Mouse (Mus musculus) cerebellum, postnatal 10 days (tissue): ENCODE data around the gene Eci1.

Experiments
- DNase-seq, 2 experiments: peaks; one replicate each; pipeline ENCODE4 v3.0.0; 2021; ENCODE audit warnings: mixed read lengths in 2 of 2

Gene Eci1

DNA sequence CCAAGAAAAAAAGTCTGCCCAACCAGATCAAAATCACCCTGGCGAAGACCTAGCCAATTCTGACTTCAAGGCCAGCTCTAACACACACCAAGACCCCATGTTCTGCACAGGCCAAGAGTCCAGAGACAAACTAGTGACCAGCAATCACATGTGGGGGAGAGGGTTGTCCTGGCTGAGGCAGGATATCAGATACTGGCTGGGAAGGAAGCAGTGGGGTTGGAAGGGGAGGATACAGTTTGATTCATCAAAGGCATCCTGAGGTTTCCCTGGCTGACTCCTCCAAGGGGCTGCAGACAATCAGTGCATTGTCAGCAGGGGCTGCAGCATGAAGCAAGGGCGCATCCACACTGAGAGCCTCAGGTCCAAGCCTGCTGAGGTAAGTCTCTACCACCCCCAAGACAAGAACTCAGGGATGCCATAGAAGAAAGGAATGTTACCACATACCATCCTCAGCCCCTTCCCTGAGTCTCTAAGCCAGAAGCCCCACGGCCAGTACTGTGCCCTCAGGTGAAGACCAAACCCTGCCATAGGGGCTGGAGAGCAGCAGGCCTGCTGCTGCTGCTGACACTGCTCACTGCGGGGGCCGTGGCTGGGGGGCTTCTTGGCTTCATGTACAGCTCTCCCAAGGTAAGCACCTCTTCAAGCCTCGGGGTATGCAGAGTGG, 47.3 kb downstream of the Eci1 start, which contains the start of gene Bricd5:
Bricd5 (plus strand) TSS at position 273 of the 664 bp plus-strand sequence.
- DNase-seq: no peak

DNA sequence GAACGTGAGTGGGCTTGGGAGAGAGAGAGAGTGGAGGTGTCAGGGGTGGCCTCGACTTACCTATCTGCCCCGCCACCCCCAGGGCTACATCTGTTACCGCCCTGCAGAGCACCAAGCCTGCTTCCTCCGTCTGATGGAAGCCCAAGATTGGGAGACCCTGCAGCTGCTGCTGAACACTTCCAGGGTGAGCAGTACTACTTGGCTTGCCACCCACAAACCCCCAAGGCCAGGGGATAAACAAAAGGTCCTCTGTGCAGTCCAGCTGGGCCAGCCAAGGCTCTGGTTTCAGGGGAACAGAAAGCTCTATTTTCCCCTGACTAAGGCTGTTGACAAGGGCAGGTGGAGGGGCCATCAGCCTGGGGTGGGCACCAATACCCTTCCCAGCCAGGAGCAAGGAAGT, 48.1 kb downstream of the Eci1 start:
- peak in 1 of 2 experiments; percentile 52 for DNase-seq

DNA sequence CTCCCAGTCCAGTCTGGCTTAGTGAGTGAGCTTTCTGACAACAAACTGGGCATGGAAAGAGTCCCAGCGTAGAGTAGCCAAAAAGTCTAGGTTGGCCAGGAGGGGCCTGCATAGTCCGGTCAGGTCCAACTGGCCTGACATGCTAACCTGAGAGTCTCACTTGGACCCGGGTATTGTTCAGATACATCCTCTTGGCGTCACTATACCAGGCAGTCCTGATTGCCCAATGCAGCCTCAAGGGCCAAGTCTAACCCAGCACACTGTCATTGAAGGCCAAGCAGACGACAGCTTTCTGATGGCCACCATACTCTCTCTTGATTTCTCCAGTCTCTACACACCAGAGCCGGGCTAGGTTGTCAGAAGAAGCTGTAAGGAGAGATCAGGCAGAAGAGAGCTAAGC, 49.1 kb downstream of the Eci1 start:
- no peak for DNase-seq

DNA sequence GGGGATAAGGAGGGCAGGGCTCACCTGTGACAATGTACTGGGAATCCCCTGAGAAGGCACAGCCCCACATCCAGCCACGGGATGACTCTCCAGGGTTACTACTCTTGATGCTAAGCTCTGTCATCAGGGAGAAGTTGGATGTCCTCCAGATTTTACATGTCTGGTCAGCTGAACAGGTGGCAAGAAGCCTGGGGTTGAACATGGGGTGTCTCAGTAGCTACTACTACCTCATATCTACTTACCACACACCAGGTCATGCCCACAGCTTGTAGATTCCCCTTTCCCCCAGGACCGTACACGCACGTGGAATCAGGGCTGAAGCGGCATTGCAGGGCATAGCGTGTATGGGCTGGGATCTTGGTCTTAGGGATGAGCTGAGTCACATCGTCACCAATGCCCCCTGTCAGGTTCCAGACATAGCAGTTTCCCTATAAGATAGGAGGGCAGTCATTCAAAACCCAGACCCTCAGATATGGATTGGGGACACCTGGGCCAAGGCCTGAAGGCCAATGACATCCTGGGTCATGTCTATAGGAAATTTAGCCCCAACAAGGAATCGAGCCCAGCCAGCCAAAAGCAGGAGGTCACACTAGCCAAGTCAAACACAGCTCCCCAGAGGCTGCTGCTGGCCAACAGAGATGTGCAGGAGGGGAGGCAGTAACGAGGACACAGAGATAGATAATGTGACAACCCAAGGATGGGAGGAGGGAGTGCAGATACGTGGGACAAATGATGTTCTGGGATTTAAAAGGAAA, 49.8 kb downstream of the Eci1 start:
- DNase-seq: no peak

DNA sequence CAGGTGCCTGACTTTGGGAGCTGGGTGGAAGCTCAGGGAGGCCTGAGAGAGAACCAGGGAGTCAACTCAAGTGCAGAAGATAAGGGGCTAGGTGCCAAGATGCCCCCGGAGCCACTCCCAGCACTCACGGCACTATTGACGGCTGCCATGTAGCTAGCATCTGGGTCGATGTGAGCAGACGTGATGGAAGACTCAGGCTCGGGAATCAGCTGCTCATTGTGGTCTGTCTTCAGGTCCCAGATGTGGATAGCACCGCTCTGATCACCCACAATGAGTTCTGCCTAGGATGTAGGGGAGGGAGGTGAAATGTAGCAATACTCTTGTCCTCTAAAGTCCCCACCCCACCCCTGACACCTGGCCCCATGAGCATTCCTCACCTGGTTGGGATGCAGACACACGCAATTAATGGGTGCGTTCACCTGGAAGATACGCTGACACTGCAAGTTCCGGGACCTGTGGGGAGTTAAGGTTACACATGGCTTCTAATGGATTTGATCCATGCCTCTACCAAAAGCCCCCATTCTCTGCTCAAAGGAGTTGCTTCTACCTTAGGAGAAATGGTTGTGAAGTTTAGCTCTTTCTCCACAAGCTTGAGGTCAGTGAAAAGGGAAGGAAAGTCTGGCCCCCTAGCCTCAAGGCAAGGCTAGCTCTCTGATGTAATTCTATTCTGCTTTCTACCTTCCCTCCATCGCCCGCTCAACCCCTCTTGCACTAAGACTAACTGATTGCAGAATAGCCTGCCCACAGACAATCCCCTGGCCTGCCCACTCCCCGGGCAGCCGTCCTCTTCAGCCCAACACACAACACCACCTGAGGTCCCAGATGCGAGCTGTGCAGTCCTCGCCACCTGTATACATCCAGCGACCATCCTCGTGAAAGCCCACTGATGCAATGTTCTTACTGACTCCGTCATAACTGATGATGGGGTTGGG, 50.9 kb downstream of the Eci1 start:
- no peak for DNase-seq

DNA sequence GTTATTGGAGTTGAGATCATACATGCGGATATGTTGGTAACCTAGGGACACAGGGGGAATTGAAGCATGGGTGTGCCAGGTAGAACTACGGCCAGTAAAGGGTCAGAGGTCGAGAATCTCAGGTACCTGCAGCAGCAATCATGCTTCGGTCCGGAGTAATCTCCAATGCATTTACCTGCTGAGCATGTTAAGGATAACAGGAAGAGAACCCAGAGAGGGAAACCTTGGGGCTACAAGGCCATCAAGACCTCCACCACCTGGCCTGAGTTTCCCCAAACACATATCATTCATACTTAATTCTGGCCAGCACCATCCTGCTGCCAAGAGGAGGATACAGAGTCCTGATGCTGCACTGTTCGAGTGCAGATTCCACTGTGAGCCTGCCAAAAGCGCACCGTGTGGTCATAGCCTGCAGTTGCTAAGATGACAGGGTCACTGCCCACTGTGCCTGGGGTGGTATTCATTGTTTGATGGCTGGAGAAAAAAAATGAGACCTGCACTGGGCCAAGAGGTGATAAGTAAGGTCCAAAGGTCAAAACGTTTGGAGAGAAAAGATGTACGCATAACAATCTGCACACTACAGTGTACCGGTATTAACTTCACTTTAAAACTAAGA, 51.7 kb downstream of the Eci1 start:
- peak; percentile 63 to 64 for DNase-seq

DNA sequence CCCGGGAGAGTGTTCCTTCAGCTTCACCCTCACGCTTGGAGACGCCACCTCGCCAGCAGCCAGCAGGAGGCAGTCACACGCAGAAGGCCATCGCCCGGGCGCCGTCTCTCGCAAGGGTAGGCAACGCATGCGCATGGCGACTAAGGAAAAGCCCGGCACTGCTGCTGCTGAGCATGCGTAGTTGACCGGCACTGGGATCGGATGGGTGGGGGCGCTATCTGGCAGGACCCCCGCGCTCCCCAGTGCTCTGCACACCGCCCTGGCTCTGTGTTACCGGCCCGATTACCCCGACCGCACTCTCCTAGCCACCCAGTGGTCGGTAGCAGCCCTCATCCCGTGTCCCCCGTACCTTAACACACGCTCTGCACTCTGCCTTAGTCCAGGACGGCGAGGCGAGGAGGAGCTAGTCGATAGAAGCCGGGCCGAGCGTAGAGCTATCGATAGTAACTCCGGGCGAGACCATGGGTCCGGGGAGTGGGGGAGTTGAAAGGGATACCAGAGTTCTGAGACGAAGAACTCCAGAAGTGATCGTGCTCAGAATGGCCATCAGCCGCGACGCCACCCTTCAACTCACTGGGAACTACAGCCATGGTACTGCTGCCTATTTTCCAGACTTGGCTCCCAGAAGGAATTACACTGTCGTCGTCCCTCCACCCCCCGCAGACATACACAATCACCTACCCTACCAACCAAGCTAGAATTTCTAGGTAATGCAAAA, 52.4 kb downstream of the Eci1 start, which contains the start of gene Mlst8:
Mlst8 (minus strand) TSS at position 416 of the 718 bp plus-strand sequence.
- peak; percentile 99 for DNase-seq

DNA sequence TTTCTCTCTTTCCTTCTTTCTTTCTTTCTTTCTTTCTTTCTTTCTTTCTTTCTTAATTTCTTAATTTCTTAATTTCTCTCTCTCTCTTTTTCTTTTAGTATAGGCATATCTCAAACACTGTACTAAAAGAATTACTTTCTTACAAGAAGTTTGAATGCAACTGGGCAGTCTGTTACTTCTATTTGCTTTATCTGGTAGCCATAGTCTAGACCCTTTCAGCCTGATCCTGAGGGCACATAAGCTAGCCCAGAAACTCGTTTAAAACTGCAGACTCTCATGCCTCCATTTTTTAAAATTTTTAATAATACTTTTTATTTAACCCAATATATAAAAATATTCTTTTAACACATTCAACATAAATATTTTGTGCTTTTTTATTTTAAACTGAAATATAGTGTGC, 53.0 kb downstream of the Eci1 start:
- DNase-seq: no peak

DNA sequence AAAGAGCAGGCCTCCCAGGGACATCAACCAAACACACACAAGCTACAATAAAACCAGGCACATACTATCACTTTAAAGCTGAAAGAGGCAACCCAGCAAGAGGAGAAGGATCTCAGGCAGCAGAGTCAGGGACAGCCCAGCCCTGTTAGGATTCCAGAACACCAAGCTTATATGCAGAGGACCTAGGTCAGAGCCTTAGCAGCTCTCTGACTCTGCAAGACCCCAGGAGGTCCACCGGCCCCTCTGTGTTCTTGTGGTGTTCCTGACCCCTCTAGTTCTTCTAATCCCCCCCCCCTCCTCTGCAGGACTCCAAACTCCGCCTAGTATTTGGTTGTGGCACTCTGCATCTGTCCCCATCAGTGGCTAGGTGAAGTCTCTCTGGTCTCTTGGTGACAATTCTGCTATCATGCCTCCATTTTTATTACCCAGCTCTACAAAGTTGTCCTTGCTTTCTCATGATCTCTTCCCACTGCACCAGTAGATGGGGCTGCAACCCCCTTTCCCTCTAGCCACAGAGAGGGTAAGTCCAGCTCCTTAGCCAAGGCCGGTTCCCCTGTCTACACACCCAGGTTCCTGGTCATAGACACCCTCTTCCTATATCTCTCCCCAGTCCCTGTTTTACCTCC, 53.9 kb downstream of the Eci1 start:
- peak in 1 of 2 experiments; percentile 46 for DNase-seq

DNA sequence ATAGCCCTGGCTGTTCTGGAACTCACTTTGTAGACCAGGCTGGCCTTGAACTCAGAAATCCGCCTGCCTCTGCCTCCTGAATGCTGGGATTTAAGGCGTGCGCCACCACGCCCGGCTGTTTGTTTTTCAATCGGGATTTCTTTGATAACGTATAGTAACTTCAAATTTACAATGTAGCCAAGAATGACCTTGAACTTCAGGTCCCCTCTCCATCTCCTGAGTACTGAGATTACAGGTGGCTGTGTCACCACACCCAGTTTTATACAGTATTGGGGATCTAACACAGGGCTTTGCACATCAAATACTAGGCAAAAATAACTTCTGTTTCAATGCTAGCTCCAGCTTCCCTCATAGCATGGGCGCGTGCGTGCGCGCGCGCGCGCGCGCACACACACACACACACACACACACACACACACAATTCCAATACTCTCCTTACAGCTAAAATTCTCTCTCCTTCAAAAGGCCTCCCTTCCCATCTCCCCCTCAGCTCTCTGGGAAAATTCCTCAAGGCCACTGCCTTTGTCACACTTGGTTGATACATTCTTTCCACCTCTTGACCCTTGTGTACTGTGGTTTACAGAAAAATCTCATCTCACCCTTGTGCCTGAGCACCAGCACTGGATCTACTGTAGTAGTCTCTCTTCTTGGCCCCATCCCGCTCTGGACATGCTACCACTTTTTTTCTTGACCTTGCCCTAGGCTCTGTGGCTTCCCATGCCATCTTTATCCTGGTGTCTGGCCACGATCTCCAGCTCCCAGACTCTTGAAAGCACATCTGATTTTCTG, 54.8 kb downstream of the Eci1 start:
- no peak for DNase-seq

DNA sequence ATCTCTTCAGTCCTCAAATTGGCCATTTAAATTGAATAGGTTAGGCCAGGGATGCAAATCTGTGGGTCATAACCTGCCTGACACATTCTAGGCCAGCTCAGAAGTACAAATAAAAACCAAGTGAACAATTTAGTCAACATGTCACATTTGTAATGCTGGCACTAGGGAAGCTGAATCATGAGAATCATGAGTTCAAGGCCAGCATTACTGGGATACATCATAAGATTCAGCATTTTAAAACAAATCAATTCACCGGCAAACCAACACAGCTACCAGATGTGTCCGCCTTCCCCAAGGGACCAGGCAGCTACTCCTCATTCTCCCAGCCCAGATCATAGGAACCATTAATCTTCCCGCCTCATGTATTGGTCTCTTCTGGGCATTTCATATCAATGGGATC, 57.1 kb downstream of the Eci1 start:
- no peak for DNase-seq

DNA sequence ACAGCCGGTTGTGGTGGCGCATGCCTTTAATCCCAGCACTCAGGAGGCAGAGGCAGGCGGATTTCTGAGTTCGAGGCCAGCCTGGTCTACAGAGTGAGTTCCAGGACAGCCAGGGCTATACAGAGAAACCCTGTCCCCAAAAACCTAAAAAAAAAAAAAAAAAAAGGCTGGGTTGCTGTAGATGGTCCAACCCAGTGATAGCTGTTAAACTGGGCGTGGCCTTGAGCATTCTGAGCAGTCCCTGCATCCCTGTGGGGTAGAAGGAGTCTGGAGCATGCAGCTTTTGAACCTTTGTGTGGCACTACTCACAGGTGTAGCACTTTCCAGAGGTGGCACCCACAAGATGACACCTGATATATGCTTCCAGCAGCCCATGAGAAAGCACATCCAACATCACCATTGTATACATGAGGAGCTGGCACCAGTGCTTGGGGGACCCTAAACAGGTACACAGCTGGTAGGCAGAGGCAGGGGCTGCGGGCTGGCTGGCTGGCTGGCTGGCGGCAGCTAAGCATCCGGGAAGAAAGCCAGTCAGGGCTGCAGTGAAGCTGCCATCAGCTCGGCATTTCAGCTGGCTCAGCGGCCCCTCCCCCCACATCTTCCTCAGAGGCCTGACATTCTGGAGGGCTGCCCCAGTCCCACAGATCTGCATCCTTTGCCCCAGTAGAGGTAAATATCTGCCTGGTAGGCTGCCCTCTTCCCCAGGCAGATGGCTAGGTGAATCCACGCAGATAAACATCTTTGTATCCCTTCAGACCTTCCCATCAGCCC, 58.8 kb downstream of the Eci1 start:
- peak; percentile 85 to 90 for DNase-seq

DNA sequence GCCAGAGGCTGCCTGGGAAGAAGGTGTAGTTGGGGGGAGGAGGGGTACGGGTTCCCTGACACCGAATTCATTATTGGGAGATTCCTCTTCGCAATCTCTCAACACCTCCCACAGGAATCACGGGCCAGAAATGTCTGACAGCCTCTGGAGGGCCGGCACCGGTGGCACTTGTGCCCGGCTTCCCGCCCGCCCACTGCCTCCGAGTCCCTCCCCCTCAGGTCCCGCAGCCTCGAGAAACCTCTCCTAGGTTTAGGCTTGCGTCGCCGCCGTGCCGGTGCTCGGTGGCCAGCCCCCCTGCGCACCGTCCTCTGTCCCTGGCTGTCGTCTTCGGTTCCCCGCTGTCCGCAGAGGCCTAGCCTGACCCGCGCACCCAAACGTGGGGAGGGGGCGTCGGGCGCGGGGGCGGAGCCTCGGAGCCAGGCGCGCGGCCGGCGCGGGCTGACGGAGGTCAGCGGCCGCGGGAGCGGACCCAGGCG, 61.8 kb downstream of the Eci1 start, which contains the start of gene Caskin1:
Caskin1 (plus strand) TSS at position 416 of the 476 bp plus-strand sequence.
- DNase-seq: peak in 1 of 2 experiments; percentile 80

DNA sequence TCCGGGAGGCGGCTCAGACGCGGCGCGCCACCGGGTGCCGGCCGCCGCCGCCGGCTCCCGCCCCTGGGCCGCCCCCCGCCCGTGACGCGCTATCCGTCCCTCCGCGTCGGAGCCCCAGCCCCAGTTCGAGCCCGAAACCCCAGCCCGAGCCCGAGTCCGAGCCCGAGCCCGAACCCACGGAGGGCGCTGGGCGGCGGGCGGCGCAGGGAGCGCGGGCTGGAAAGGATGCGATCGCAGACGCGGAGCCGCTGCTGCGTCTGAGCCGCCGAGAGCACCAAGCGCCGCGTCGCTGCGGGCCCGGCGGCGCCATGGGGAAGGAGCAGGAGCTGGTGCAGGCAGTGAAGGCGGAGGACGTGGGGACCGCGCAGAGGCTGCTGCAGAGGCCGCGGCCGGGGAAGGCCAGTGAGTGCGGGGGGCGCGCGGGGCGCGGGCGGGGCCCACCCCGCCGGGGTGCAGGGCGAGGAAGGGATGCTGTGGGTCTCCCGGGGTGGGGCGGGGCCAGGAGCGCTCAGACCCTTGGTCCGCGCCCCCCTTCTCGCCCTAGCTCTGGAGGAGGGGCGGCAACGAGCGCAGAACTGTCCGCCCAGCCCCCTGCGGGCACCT, 62.3 kb downstream of the Eci1 start:
- peak; percentile 70 to 81 for DNase-seq
